Mouse (Mus musculus) adrenal gland, postnatal 36 days (tissue): ENCODE measurements around the gene A730061H03Rik. TPM values are rescaled to one million over a fixed set of nuclear protein-coding genes. Genes with fewer than 3 reads are reported as not detected.

Source experiments
- DNase-seq, 2 experiments: peaks; one replicate each; pipeline ENCODE4 v3.0.0; 2021; ENCODE audit warnings: mixed read lengths in 1 of 2
- total RNA-seq, 2 experiments: library from RNA; stranded (reverse); gene quantifications; 2 replicates each; pipeline ENCODE4 v1.2.3; 2021

Gene A730061H03Rik
- total RNA-seq, 2 experiments from 2014 or later, result 1.0 TPM; not detected in 1

DNA sequence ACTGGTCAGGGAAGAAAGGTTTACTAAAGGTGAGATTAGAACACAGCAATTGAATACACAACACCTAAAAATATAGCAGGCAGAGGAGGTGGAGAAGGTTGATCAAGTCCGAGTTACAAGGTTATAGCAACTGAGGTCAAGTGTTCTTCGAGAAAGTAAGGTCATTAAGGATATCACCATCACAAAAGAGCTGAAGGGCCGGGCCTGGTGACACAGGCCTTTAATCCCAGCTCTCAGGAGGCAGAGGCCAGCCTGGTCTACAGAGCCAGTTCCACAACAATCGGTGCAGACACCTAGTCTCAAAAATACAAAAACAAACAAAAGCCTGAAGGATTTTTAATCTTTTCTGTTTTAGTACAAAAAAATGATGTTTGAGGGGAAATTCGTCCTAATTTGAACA, 8.9 kb downstream of the A730061H03Rik start:
- DNase-seq, result no peak

DNA sequence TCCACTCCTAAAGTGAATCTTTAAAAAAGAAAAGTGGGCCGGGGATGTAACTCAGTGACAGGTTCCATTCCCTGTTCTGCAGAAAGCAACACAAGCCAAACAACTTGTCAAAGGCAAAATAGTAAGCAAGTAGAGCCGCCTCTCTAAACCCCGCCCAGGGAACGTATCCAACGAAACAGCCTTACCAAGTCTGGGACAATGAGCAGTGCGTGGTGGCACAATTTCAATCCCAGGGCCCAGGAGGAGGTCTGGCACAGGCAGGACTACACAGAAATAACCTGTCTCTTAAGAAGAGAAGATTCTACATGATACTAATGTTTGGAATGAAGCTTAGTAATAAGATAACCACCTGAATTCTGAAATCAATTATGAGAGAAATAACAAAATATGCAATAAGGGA, 10.0 kb downstream of the A730061H03Rik start:
- no peak for DNase-seq

DNA sequence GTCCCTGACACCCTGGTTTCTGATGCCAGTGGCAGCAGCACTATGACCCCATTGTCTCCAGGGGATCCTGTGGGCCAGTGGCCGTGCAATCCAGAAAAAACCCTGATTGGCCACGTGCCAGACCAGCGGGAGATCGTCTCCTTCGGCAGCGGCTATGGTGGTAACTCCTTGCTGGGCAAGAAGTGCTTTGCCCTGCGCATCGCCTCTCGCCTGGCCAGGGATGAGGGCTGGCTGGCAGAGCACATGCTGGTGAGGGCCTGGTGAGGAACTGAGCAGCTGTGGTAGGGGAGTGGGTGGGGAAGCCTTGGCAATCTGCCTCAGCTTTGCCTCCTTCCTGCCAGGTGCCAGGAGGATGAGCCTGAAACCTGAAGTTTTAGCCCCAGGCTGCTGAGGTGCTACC, 15.9 kb downstream of the A730061H03Rik start:
- no peak for DNase-seq

DNA sequence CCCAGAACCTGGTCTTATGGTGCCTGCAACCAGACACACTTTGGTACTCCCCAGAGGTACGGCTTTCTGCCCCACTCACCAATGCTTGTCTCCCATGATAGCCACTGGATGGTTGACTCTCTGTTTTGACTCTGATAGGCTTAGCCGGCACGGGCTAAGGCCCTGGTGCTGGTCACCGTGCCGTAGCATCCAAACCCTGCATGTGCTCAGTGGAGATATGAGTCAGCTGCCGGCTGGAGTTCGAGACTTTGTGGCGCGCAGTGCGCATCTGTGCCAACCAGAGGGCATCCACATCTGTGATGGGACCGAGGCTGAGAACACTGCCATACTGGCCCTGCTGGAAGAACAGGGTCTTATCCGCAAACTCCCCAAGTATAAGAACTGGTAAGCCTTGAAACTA, 17.9 kb downstream of the A730061H03Rik start:
- DNase-seq, result no peak

DNA sequence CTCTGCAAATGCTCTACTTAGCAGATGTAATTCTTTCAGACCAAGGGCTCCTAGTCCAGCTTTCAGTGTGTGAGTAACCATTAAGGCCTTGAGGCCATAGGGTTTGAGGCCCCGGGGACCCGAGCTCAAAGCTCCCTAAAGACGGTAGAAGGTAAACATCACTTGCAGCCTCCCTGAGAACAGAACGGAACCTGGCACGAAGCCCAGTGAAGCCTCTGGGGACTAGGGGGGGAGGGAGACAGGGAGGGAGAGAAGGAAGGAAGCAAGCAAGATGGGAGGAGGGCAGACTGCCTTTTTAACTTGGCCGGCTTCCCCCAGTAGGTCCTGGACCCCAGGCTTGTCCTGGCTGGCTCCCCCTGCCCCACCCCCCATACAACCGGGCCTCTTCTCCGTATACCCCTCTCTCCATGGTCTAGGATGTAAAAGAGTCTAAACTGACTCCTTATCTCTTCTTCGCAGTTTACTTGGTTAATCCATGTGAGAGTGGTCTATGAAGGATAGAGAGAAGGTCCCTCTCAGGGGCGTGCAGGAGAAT, 19.4 kb downstream of the A730061H03Rik start:
- peak; percentile 83 to 87 for DNase-seq

DNA sequence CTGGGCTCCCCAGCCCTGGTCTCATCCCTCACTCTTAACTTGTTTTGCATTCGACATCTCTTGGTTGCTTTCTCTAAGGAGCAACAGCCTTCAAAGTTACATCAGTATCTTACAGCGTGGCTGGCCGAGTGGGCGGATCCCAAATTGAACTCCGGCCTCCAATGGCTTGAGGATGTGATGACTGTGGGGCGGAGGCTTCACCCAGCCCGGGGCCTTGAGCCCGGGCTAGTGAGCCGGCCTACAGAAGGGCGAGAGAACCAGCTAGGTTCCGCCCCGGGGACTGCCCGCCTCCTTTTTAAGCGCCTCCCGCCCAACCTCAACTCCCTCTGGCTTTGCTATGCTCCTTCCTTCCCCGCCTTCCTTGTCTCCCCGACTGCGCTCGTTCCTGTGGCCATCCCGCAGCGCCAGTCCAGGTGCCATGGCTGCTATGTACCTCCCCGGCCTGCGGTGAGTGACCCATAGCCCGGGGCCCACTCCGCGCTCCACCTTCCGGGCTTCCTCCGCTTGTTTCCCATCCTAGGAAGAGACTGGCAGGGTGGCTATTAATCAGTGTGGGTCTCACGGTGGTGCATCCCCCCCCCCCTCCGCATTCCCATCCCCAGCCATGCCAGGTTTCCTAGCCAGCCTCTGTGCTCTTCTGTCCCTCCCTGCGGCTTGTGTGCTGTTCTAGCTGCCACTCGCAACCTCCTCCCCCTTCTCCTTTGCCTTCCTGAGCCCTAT, 20.0 kb downstream of the A730061H03Rik start, which contains the start of gene Pck2:
Gene Pck2, plus strand, starts transcription at position 200 of the 720 bp plus-strand sequence.
- peak; percentile 94 for DNase-seq

DNA sequence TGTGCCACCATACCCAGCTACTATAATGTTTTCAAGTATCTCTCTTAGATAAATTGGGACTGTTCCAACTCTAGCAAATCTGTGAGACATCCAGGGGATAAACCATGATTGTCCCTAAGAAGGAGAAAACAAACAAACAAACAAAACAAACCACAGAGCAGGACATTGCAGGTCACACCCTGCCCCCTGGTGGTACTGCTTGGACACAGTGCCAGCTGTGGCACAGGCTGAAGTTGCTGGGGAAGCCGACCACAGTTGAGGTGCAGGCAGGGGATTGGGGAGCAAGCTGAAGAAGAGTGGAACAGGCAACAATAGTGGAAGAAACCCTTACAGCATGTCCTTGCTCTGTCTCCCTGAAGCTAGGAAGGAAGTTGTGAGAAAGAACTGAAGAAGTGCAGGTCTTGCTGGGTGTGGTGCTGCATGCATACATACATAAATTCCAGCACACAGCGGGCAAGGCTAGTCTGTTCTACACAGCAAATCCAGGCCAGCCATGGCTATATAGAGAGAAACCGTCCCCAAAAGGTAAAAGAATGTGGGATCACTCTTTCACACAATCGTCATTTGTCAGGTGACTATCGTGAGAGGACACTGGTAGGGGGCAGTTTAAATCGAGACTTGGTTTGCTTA, 24.0 kb downstream of the A730061H03Rik start:
- DNase-seq, result peak; percentile 45 to 72

DNA sequence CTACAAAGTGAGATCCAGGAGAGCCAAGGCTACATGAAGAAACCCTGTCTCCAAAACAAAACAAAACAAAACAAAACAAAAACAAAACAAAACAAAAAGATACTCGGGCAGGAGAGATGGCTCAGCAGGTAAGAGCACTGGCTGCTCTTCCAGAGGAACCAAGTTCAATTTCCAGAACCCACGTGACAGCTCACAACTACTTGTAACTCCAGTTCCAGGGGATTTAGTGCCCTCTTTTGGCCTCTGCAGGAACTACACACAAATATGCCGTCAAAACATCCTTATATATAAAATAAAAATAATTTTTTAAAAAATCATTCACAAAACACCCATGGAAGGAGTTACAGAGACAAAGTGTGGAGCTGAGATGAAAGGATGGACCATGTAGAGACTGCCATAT, 32.3 kb downstream of the A730061H03Rik start:
- DNase-seq, result peak; percentile 9 to 27

DNA sequence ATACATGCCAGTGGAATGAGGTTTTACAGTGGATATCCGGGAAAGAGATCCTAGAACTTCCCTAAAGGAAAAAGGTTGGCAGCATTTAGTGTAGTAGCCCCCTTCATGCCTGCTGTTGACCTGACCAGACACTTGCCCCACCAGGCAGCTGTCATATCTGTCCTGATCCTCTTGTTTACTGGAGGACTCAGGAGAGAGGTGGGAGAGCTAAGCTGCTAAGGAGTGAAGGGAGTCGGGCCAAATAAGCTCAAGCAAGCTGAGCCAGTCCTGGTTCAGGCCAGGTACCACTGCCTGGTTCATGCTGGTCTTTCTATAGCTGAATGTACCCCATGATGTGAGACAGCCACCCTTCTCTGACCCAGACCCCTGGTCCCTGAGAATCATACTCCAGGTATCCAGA, 33.5 kb downstream of the A730061H03Rik start:
- DNase-seq, result no peak

DNA sequence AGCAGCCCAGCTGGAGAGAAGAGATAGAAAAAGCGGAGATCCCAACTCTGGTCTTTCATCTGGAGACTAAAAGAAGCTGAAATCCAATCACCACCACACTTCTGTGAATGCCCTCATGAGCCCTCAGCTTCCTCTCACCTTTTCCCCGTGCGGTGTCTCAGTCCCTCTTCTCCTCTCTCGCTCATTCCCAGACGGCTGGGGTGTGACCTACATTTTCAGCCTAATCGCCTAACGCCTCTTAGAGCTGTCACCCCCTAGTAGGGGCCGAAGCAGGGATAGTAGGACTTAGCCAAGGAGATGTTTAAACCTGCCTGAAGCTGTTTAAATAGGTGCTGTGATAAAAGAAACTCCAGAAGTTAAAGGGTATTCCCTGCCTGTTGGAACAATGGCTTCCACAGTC, 35.4 kb downstream of the A730061H03Rik start, which contains the start of gene Nrl:
Gene Nrl, minus strand, starts transcription at position 197 of the 400 bp plus-strand sequence.
- DNase-seq, result no peak

DNA sequence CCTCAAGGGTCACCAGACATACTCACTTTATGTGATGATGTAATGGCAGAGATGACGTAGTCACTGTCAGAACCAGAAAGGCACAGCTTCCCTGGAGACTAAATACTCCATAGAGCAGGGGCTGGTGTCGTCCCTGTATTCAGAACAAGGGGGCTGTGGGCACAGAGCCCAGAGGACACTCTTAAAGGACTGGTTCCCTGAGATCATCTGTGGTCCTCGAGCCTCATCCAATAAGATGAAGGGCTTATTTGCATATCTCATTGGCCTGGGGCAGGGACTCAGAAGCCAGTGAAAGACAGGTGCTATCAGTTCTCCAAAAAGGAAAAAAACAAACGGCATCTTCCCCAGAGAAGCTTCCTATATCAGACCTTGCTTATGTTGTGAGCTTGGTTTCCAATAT, 36.1 kb downstream of the A730061H03Rik start:
- DNase-seq, result no peak

DNA sequence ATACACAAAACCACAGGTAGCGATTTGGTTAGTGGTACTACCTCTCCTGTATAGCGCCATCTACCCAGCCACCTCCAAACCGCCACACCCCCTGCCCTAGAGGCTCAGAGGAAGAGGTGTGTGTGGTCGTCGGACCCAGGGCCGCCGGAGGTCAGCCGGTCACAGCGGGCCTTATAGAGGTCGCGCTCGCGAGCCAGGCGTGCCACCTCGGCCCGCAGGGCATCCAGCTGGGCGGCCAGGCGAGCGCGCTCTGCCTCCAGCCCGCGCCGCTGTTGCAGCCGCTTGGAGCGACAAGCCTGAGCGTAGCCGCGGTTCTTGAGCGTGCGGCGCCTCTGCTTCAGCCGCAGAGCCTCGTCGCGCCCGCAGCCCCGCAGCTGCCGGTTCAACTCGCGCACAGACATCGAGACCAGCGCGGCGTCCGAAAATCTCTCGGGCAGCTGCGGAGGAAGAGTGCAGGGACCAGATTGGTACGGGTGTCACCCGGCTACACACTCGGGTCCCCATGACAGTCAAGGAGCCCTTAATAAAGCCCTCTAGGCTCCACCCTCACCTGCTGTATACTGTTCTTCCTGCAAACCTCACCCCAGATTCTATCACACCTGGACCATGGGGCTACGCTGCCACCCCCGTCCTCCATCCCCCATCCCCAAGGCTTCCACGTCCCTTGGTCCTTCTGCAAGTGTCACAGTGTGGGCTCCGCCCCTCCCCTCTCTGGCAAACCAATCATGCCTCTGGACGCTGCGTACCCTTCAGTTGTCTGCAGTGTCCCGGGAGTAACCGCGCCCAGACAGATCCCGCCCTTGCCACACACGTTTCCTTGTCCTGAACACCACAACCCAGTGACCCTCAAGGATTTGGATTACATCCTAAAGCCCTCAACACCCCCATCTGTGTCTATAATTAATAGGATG, 39.5 kb downstream of the A730061H03Rik start:
- DNase-seq, result peak; percentile 39 to 46

DNA sequence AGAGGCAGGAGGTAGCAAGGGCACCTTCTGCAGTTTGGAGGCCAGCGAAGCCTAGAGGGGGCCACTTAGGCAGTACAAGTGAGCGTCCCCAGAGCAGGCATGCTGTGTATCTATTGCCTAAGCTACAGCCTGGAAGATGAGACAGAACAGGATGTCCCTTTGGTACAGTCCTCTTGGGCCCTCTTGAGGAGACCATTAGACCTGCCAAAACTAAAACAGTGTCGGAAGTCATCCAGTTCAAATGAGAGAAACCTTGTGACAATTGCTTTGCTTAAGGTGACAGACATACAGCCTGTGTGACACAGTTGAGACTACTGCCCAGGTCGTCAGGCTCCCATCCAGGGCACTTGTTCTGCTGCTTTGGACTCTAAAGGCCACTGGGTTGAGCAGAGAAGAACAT, 40.6 kb downstream of the A730061H03Rik start:
- DNase-seq, result no peak

DNA sequence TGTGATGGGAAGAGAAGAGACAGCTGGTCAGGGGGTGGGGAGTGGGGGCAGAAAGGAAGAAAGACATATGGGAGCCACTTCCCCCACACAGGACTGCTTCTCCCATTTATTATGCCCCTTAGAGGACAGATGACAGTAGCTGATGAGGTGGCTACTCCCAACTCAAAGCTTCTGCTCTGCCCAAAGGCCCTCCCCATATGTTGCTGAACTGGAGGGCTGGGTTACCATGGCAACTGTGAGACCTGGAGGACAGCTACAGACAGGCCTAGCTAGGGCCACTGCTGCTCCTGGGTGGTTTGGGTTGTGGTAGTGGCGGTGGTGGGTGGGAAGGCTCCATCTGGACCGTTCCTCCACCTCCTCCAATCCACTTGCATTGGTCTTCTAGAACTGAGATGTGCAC, 41.3 kb downstream of the A730061H03Rik start:
- DNase-seq, result no peak

DNA sequence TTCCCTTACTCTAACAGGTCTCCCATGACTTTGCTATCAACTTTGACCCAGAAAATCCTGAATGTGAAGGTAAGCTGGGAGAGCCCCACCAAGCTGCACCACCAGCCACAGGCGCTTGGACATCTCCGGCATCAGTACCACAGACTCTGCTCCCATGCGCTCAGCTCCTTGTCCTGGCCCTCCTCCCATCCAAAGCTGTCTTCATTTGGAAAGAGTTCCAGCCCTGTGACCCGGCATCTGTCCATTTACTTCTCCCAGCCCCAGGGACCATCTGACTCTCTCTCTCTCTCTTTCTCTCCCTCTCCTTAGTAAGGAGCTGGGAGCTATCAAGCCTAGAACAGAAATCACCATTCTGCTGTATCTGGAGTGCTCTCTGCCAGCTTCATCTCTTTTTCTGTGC, 44.4 kb downstream of the A730061H03Rik start:
- no peak for DNase-seq

DNA sequence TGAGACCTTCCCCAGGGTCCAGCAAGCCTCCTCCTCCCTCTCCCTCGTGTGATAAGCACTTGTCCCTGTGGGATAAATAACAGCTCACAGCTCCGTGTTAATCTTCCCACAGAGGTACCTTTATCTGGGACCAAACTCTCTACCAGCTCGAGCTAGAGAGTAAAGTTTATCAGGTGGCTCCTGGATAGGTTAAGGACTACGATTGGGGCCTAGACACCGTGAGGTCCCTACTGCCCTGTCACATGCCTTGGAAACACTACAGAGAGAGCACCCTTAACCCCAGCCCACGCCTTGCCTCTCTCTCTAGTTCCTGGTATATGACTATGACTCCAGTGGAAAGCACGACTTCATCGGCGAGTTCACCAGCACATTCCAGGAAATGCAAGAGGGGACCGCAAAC, 46.3 kb downstream of the A730061H03Rik start:
- DNase-seq, result no peak

DNA sequence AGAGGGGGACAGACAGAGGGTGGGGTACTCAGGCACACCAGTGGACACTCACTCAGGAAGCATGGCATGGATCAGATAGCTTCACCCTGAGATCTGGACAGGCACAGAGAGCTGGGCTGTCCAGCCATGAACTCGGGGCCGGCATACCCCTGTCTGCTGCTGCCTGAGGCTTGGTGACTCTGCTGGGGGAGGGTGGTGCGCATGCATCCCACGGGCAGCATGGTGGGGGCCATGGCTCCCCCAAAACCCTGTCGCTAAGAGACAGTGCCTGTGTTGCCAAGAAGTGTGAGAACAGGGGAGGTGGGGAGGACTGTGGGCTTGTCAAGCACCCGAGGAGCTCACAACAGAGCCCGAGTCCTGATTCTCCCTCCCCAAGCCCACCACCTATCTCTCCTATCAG, 49.2 kb downstream of the A730061H03Rik start:
- DNase-seq, result no peak

DNA sequence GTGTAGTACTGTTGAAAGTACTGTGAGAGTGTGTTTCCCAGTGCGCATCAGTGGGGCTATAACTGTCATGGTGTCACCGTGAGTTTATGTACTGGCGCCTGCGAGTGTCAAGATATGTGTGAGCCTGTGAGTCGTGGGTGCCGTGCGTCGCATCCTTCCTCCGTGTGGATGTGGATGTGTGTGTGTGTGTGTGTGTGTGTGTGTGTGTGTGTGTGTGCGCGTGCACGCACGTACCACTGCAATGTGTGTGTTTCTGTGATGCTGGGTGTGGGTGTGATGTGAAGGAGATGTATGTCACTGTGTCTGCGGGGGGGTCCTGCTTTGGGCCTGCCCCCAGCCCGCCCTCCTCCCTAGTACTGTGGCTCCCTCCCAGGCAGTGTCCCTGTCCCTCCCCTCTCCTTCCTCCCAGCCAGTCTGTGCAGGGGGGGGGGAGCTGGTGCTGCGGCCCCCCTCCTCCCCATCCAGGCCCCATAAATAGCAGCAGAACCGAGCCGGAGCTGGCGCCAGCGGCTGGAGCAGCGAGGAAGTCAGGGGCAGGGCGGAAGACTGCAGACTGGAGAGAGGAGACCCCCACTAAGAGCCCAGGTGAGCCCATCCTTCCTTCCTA, 50.0 kb downstream of the A730061H03Rik start, which contains the start of gene Cpne6:
Gene Cpne6, plus strand, starts transcription at position 321 of the 607 bp plus-strand sequence.
- DNase-seq, result no peak
